Mouse (Mus musculus): ENCODE data around the gene Creb3l4. TPM values are rescaled to one million over a fixed set of nuclear protein-coding genes. Genes with fewer than 3 reads are reported as not detected.

Gene Creb3l4
- polyA plus RNA-seq, 2 experiments: 0.24 to 0.27 TPM

DNA sequence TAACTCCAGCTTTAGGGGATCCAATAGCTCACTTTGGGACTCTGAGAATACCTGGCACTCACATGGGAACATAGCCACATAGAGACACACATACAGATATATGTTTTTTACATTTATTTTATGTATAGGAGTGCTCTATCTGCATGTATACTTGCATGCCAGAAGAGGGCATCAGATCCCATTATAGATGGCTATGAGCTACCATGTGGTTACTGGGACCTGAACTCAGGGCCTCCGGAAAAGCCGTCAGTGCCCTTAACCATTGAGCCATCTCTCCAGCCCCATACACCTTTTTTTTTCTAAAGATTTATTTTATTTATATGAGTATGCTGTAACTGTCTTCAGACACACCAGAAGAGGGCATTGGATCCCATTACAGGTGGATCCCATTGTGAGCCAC, 40.8 kb upstream of the Creb3l4 start:
- no peaks in the 10 kb centered on the region for H3K4me1 ChIP-seq (replicated peaks; ENCODE audit: control insufficient read depth in 2 of 2, insufficient read depth in 2 of 2, low read length in 1 of 2)
- TF ChIP-seq EP300 (IDR thresholded peaks at IDR 0.05; ENCODE audit: low read depth) (no peak), CTCF (IDR thresholded peaks at IDR 0.05; ENCODE audit: low read depth) (peak; percentile 29; the same call in 1 of the 2 replicates)
- H3K36me3 ChIP-seq (replicated peaks; ENCODE audit: control insufficient read depth, insufficient read depth, low read depth): no peaks in the 10 kb centered on the region
- no peaks in the 10 kb centered on the region for H3K9me3 ChIP-seq (ENCODE audit: control insufficient read depth, low read length)
- ATAC-seq (ENCODE audit: insufficient read depth): no peak
- H3K4me2 ChIP-seq (ENCODE audit: low read depth): no peak overlapping the region
- no peak overlapping the region for H3K4me3 ChIP-seq (ENCODE audit: insufficient read depth in 1 of 2, low read depth in 2 of 2, low read length in 2 of 2)
- no peak for DNase-seq (ENCODE audit: low read depth in 3 of 3, low spot score in 3 of 3)
- H3K27ac ChIP-seq: no peak overlapping the region
- WGBS (ENCODE audit: insufficient replicate concordance): 84% methylated on average over 2 of the region's 2 CpGs
- H3K9ac ChIP-seq (replicated peaks): no peak overlapping the region
- no peaks in the 10 kb centered on the region for H3K27me3 ChIP-seq (ENCODE audit: control insufficient read depth, insufficient read depth, low read length)

DNA sequence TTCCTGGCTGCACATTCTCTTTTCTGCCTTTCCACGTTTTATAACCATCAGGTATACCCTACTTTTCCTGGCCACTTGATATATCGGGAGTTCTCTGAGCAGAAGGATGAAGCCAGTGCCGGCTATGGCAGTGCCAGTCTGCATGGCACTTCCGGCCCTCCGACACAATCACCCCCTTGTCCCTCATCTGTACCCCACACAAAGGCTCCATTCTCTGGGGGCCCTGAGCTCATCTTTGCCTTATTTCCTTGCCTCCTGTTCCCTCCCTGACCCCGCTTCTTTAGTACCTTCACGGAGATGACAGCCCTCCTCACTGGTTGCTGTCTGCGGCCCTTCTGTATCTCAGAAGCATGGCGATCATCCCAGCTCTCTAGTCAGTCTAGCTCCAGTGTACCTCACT, 37.4 kb upstream of the Creb3l4 start:
- ATAC-seq (ENCODE audit: insufficient read depth): no peak
- WGBS (ENCODE audit: insufficient replicate concordance): 86% methylated on average over 9 of the region's 9 CpGs
- TF ChIP-seq EP300 (IDR thresholded peaks at IDR 0.05; ENCODE audit: low read depth) (no peak), CTCF (IDR thresholded peaks at IDR 0.05; ENCODE audit: low read depth) (no peak)
- H3K36me3 ChIP-seq (replicated peaks; ENCODE audit: control insufficient read depth, insufficient read depth, low read depth): no peaks in the 10 kb centered on the region
- H3K4me2 ChIP-seq (ENCODE audit: low read depth): no peak overlapping the region
- H3K27ac ChIP-seq: no peak overlapping the region
- no peaks in the 10 kb centered on the region for H3K4me1 ChIP-seq (replicated peaks; ENCODE audit: control insufficient read depth in 2 of 2, insufficient read depth in 2 of 2, low read length in 1 of 2)
- H3K27me3 ChIP-seq (ENCODE audit: control insufficient read depth, insufficient read depth, low read length): no peaks in the 10 kb centered on the region
- no peaks in the 10 kb centered on the region for H3K9me3 ChIP-seq (ENCODE audit: control insufficient read depth, low read length)
- no peak overlapping the region for H3K9ac ChIP-seq (replicated peaks)
- no peak for DNase-seq (ENCODE audit: low read depth in 3 of 3, low spot score in 3 of 3)
- H3K4me3 ChIP-seq (ENCODE audit: insufficient read depth in 1 of 2, low read depth in 2 of 2, low read length in 2 of 2): no peak overlapping the region

DNA sequence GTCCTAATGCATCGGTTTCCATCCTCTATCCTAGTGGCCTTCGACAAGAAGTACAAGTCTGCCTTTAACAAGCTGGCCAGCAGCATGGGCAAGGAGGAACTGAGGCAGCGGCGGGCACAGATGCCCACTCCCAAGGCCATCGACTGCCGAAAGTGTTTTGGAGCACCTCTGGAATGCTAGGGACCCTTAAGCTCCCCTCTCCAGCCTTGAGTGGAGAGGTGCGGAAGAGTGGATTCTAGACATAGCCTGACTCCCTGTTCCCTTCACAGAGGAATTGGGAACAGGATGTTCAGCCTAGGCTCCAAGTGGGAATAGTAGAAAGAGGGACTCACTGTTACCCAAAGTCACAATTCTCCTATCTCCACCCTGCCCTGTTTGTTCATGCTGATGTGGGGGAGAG, 36.4 kb upstream of the Creb3l4 start:
- Histone ChIP-seq H3K4me1 (replicated peaks; ENCODE audit: control insufficient read depth in 2 of 2, insufficient read depth in 2 of 2, low read length in 1 of 2) (no peaks in the 10 kb centered on the region), H3K27me3 (ENCODE audit: control insufficient read depth, insufficient read depth, low read length) (no peaks in the 10 kb centered on the region), H3K9ac (replicated peaks) (no peak overlapping the region), H3K36me3 (replicated peaks; ENCODE audit: control insufficient read depth, insufficient read depth, low read depth) (no peaks in the 10 kb centered on the region), H3K4me3 (ENCODE audit: insufficient read depth in 1 of 2, low read depth in 2 of 2, low read length in 2 of 2) (no peak overlapping the region), H3K27ac (no peak overlapping the region), H3K9me3 (ENCODE audit: control insufficient read depth, low read length) (no peaks in the 10 kb centered on the region), H3K4me2 (ENCODE audit: low read depth) (no peak overlapping the region)
- no peak for TF ChIP-seq EP300 (IDR thresholded peaks at IDR 0.05; ENCODE audit: low read depth)
- no peak for TF ChIP-seq CTCF (IDR thresholded peaks at IDR 0.05; ENCODE audit: low read depth)
- WGBS (ENCODE audit: insufficient replicate concordance): 87% methylated on average over 7 of the region's 7 CpGs
- DNase-seq (ENCODE audit: low read depth in 3 of 3, low spot score in 3 of 3) (no peak), ATAC-seq (ENCODE audit: insufficient read depth) (no peak)

DNA sequence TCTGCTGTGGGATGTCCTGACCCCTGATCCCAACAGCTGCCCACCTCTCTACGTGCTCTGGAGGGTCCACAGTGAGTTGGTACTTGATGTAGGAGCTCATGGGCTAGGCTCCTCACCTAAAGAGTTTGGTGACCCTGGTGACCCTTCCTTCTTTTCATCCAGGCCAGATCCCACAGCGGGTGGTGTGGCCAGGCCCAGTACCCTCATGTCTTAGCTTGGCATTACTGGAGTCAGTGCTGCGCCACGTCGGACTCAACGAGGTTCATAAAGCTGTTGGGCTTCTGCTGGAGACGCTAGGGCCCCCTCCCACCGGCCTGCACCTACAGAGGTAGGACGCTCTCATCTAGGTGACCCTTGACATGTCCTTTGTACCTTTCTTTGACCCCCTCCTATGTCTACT, 35.9 kb upstream of the Creb3l4 start:
- Histone ChIP-seq H3K36me3 (replicated peaks; ENCODE audit: control insufficient read depth, insufficient read depth, low read depth) (no peaks in the 10 kb centered on the region), H3K9me3 (ENCODE audit: control insufficient read depth, low read length) (no peaks in the 10 kb centered on the region), H3K9ac (replicated peaks) (no peak overlapping the region), H3K27ac (no peak overlapping the region), H3K27me3 (ENCODE audit: control insufficient read depth, insufficient read depth, low read length) (no peaks in the 10 kb centered on the region), H3K4me1 (replicated peaks; ENCODE audit: control insufficient read depth in 2 of 2, insufficient read depth in 2 of 2, low read length in 1 of 2) (no peaks in the 10 kb centered on the region), H3K4me3 (ENCODE audit: insufficient read depth in 1 of 2, low read depth in 2 of 2, low read length in 2 of 2) (no peak overlapping the region), H3K4me2 (ENCODE audit: low read depth) (no peak overlapping the region)
- TF ChIP-seq EP300 (IDR thresholded peaks at IDR 0.05; ENCODE audit: low read depth) (no peak), CTCF (IDR thresholded peaks at IDR 0.05; ENCODE audit: low read depth) (no peak)
- 81% methylated on average over 9 of the region's 9 CpGs for WGBS (ENCODE audit: insufficient replicate concordance)
- DNase-seq (ENCODE audit: low read depth in 3 of 3, low spot score in 3 of 3): no peak
- no peak for ATAC-seq (ENCODE audit: insufficient read depth)

DNA sequence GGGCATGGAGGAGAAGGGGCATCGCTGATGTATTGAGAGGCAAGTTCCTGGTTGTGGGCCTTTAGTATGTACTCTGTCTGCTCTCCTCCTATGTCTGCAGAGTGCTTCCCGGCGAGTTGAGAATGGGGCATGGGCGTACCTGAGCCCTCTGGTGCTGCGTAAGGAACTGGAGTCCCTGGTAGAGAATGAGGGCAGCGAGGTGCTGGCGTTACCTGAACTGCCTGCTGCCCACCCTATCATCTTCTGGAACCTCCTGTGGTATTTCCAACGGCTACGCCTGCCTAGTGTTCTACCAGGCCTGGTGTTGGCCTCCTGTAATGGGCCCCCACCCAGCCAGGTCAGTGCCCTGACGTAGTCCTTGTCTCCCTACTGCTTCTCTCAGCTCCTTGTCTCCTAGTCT, 34.9 kb upstream of the Creb3l4 start:
- Histone ChIP-seq H3K27ac (no peak overlapping the region), H3K9me3 (ENCODE audit: control insufficient read depth, low read length) (no peaks in the 10 kb centered on the region), H3K27me3 (ENCODE audit: control insufficient read depth, insufficient read depth, low read length) (no peaks in the 10 kb centered on the region), H3K4me1 (replicated peaks; ENCODE audit: control insufficient read depth in 2 of 2, insufficient read depth in 2 of 2, low read length in 1 of 2) (no peaks in the 10 kb centered on the region), H3K9ac (replicated peaks) (no peak overlapping the region), H3K36me3 (replicated peaks; ENCODE audit: control insufficient read depth, insufficient read depth, low read depth) (no peaks in the 10 kb centered on the region), H3K4me3 (ENCODE audit: insufficient read depth in 1 of 2, low read depth in 2 of 2, low read length in 2 of 2) (no peak overlapping the region), H3K4me2 (ENCODE audit: low read depth) (no peak overlapping the region)
- DNase-seq (ENCODE audit: low read depth in 3 of 3, low spot score in 3 of 3): no peak
- no peak for TF ChIP-seq EP300 (IDR thresholded peaks at IDR 0.05; ENCODE audit: low read depth)
- no peak for TF ChIP-seq CTCF (IDR thresholded peaks at IDR 0.05; ENCODE audit: low read depth)
- no peak for ATAC-seq (ENCODE audit: insufficient read depth)
- WGBS (ENCODE audit: insufficient replicate concordance): 85% methylated on average over 10 of the region's 10 CpGs

All from liver, embryonic 14.5 days (tissue).